Mouse (Mus musculus) heart, adult 2 months (tissue): ENCODE results near the gene Bcap31. TPM values are rescaled to one million over a fixed set of nuclear protein-coding genes. Genes with fewer than 3 reads are reported as not detected.

Experiments used
- DNase-seq, 2 experiments: peaks; one replicate each; pipeline ENCODE4 v3.0.0; 2021
- H3K27ac ChIP-seq: fragments of 200-600 bp; 2 replicates; pipeline ENCODE4 v1.8.1; 2022
- H3K27me3 ChIP-seq: fragments of 200-500 bp; 2 replicates; pipeline ENCODE4 v1.6.1; 2012; ENCODE audit warnings: mild to moderate bottlenecking, low read length, inconsistent platforms, mixed read lengths; ENCODE audit not compliant: control insufficient read depth, insufficient read depth
- H3K36me3 ChIP-seq: fragments of 200-500 bp; 2 replicates; pipeline ENCODE4 v1.6.1; 2012; ENCODE audit warnings: low read length, inconsistent platforms; ENCODE audit not compliant: control insufficient read depth, insufficient read depth
- H3K4me1 ChIP-seq: fragments of 200-500 bp; 2 replicates; pipeline ENCODE4 v1.6.1; 2011; ENCODE audit warnings: low read length; ENCODE audit not compliant: control insufficient read depth, insufficient read depth
- H3K4me3 ChIP-seq: fragments of 200-600 bp; 2 replicates; pipeline ENCODE4 v1.8.1; 2022
- H3K79me2 ChIP-seq: fragments of 200-500 bp; replicated peaks from 2 replicates; pipeline ENCODE4 v1.6.1; 2012; ENCODE audit warnings: mild to moderate bottlenecking, inconsistent platforms, low read length, moderate library complexity, mixed read lengths; ENCODE audit not compliant: control insufficient read depth, insufficient read depth
- H3K9ac ChIP-seq: fragments of 200-500 bp; 2 replicates; pipeline ENCODE4 v1.6.1; 2012; ENCODE audit warnings: low read depth, mild to moderate bottlenecking, control low read depth, inconsistent platforms, low read length, mixed read lengths
- CTCF ChIP-seq: fragments of 200-600 bp; IDR thresholded peaks from 2 replicates; pipeline ENCODE4 v1.8.1; 2022; ENCODE audit warnings: antibody characterized with exemption, mild to moderate bottlenecking, moderate library complexity
- EP300 ChIP-seq: fragments of 200-500 bp; IDR thresholded peaks from 2 replicates; pipeline ENCODE4 v1.6.1; 2011; ENCODE audit warnings: low read depth, low read length, control low read depth; ENCODE audit not compliant: insufficient read depth
- POLR2A ChIP-seq: fragments of 200-500 bp; IDR thresholded peaks from 2 replicates; pipeline ENCODE4 v1.6.1; 2011; ENCODE audit warnings: mild to moderate bottlenecking, low read depth, low read length, control low read depth; ENCODE audit not compliant: insufficient read depth
- WGBS: fragments of 180-500 bp; shearing (Covaris S2); methylation state at CpG from one replicate; pipeline ENCODE4 v1.1.7; 2018; 5-methylcytosine and 5-hydroxymethylcytosine counted together
- intact Hi-C: fragments of 180-260 bp; cut with DNase I; formaldehyde crosslinking; loops from one replicate; pipeline ENCODE4 v1.15.1; 2025
- polyA plus RNA-seq: library from polyadenylated mRNA; depleted of rRNA; stranded (reverse); fragments of >200 nt; gene quantifications from 2 replicates; pipeline ENCODE4 v1.2.3, GENCODE M21; 2012
- total RNA-seq, 2 experiments: library from RNA; stranded (reverse); gene quantifications; 2 replicates each; pipeline ENCODE4 v1.2.3; 2021

Gene Bcap31
- total and polyA plus RNA-seq, 3 experiments, result 43.1 to 79.5 (median 71.8) TPM

- Histone ChIP-seq H3K4me1 (peaks cover 14% of the 10 kb centered on the region), H3K79me2 (no peaks in the 10 kb centered on the region), H3K4me3 (peak overlapping the region; percentile 18; the same call in 1 of the 2 replicates), H3K9ac (peak overlapping the region; percentile 67), H3K36me3 (peaks cover 10% of the 10 kb centered on the region), H3K27me3 (no peaks in the 10 kb centered on the region), H3K27ac (peak overlapping the region; percentile 92)
- intact Hi-C loops, result loop anchor here (10.0 kb wide), 1 partner anchor 237 kb away; no protein-coding TSS in a partner anchor
- DNase-seq, result peak; percentile 26 to 45
- no peak for TF ChIP-seq POLR2A
- TF ChIP-seq CTCF, result no peak
- TF ChIP-seq EP300, result no peak
- 26% methylated on average over 3 of the region's 3 CpGs for WGBS
Measured at GRCm38 (mm10) chrX:73718271-73718670, 2.3 kb upstream of the Bcap31 start.

GRCm38 (mm10) chrX:73717667-73718066, 1.7 kb upstream of the Bcap31 start:
- Histone ChIP-seq H3K79me2 (no peaks in the 10 kb centered on the region), H3K27ac (peak overlapping the region; percentile 92), H3K4me3 (peak overlapping the region; percentile 63), H3K27me3 (no peaks in the 10 kb centered on the region), H3K36me3 (peaks cover 10% of the 10 kb centered on the region), H3K4me1 (peaks cover 14% of the 10 kb centered on the region), H3K9ac (peak overlapping the region; percentile 95)
- peak; percentile 37 to 43 for DNase-seq
- TF ChIP-seq POLR2A, result no peak
- no peak for TF ChIP-seq CTCF
- TF ChIP-seq EP300, result no peak
- intact Hi-C loops, result loop anchor here (2.0 to 10.0 kb wide), 3 partner anchors 45 to 237 kb away; partner anchors contain the start of genes Idh3g, Slc6a8 and Ssr4
- WGBS, result 36% methylated on average over 11 of the region's 11 CpGs

- Histone ChIP-seq H3K27me3 (no peaks in the 10 kb centered on the region), H3K27ac (peak overlapping the region; percentile 92), H3K4me3 (peak overlapping the region; percentile 63), H3K4me1 (peaks cover 14% of the 10 kb centered on the region), H3K9ac (peak overlapping the region; percentile 95), H3K79me2 (no peaks in the 10 kb centered on the region), H3K36me3 (peaks cover 10% of the 10 kb centered on the region)
- DNase-seq, result peak in 1 of 2 experiments; percentile 35
- intact Hi-C loops, result loop anchor here (2.0 to 10.0 kb wide), 3 partner anchors 44 to 238 kb away; partner anchors contain the start of genes Idh3g, Slc6a8 and Ssr4
- TF ChIP-seq POLR2A, result peak; percentile 72; the same call in 1 of the 2 replicates
- TF ChIP-seq EP300, result no peak
- WGBS, result 25% methylated on average over 30 of the region's 30 CpGs
Measured at GRCm38 (mm10) chrX:73716709-73717545, 952 bp upstream of the Bcap31 start.

- TF ChIP-seq POLR2A (no peak), EP300 (no peak), CTCF (peak; percentile 44)
- Histone ChIP-seq H3K9ac (peak overlapping the region; percentile 79), H3K36me3 (peaks cover 5% of the 10 kb centered on the region), H3K4me1 (peaks cover 12% of the 10 kb centered on the region), H3K4me3 (peak overlapping the region; percentile 63), H3K27me3 (no peaks in the 10 kb centered on the region), H3K79me2 (no peaks in the 10 kb centered on the region), H3K27ac (peak overlapping the region; percentile 92)
- WGBS, result 19% methylated on average over 21 of the region's 21 CpGs
- DNase-seq, result peak; percentile 37 to 38
- intact Hi-C loops, result loop anchor here (2.0 to 10.0 kb wide), 3 partner anchors 43 to 239 kb away; partner anchors contain the start of genes Idh3g, Slc6a8 and Ssr4
Measured at GRCm38 (mm10) chrX:73715476-73716108, 383 bp downstream of the Bcap31 start.

- 57% methylated on average over 1 of the region's 1 CpGs for WGBS
- Histone ChIP-seq H3K27me3 (no peaks in the 10 kb centered on the region), H3K79me2 (no peaks in the 10 kb centered on the region), H3K4me3 (no peak overlapping the region), H3K27ac (no peak overlapping the region), H3K4me1 (no peaks in the 10 kb centered on the region), H3K36me3 (no peaks in the 10 kb centered on the region), H3K9ac (no peak overlapping the region)
- intact Hi-C loops, result no loop called here
- TF ChIP-seq CTCF, result peak; percentile 45
- no peak for TF ChIP-seq EP300
- DNase-seq, result no peak
Measured at GRCm38 (mm10) chrX:73700472-73700871, 15.5 kb downstream of the Bcap31 start.
